Mouse (Mus musculus) G1E (cell line): ENCODE measurements around the gene Hist1h1b. TPM values are rescaled to one million over a fixed set of nuclear protein-coding genes. Genes with fewer than 3 reads are reported as not detected.
"Not testable (repeated sequence)": the region's sequence is repeated elsewhere in the genome, so short reads cannot be mapped to it uniquely, and the experiment has no call there.

ENCODE experiments used
- ATAC-seq: 2 replicates; pipeline ENCODE4 v1.8.0; 2016; ENCODE audit warnings: mild to moderate bottlenecking; ENCODE audit not compliant: insufficient number of reproducible peaks, poor library complexity, low FRiP score, severe bottlenecking; ENCODE audit errors: extremely low read depth
- DNase-seq: peaks from one replicate; pipeline ENCODE4 v3.0.0; 2012; ENCODE audit warnings: low spot score
- H3K27me3 ChIP-seq: 2 replicates; pipeline ENCODE4 v1.6.1; 2012; ENCODE audit warnings: mild to moderate bottlenecking, low read length, inconsistent platforms; ENCODE audit not compliant: insufficient read depth
- H3K36me3 ChIP-seq: replicated peaks from 2 replicates; pipeline ENCODE3; 2012; ENCODE audit warnings: mild to moderate bottlenecking, inconsistent platforms
- H3K4me1 ChIP-seq: 2 replicates; pipeline ENCODE4 v1.6.1; 2012; ENCODE audit warnings: low read depth, low read length, inconsistent platforms, mixed read lengths; ENCODE audit not compliant: insufficient read depth
- H3K4me3 ChIP-seq: 2 replicates; pipeline ENCODE4 v1.5.1; 2012; ENCODE audit warnings: low read depth, mild to moderate bottlenecking, inconsistent platforms, low read length, moderate library complexity, mixed read lengths
- H3K9me3 ChIP-seq: replicated peaks from 2 replicates; pipeline ENCODE4 v1.6.1; 2012; ENCODE audit warnings: inconsistent platforms
- CTCF ChIP-seq: IDR thresholded peaks from 2 replicates; pipeline ENCODE4 v1.5.1; 2012; ENCODE audit warnings: low read depth, low read length, inconsistent platforms, mixed read lengths
- GATA1 ChIP-seq: IDR thresholded peaks from 2 replicates; pipeline ENCODE4 v1.6.1; 2012; ENCODE audit warnings: borderline replicate concordance, low read length, inconsistent platforms, mixed read lengths
- GATA2 ChIP-seq: IDR thresholded peaks from 2 replicates; pipeline ENCODE4 v1.6.1; 2012; ENCODE audit warnings: low read depth, low read length, inconsistent platforms, borderline replicate concordance
- POLR2AphosphoS5 ChIP-seq: IDR thresholded peaks from 2 replicates; pipeline ENCODE4 v1.6.1; 2012; ENCODE audit warnings: low read depth, low read length, inconsistent platforms; ENCODE audit not compliant: insufficient replicate concordance
- TAL1 ChIP-seq: conservative IDR thresholded peaks from 2 replicates; pipeline ENCODE4 v1.6.1; 2012; ENCODE audit warnings: low read depth, low read length, inconsistent platforms, mixed read lengths
- polyA plus RNA-seq: library from polyadenylated mRNA; stranded (reverse); fragments of >175 nt; gene quantifications from 2 replicates; pipeline ENCODE4 v1.2.3, GENCODE M21; 2012
- total RNA-seq, 2 experiments: library from RNA; stranded (forward) in 1 of 2; stranded (reverse) in 1 of 2; fragments of 200-1000 nt in 1 of 2; fragments of >200 nt in 1 of 2; fragmentation: Nextera tagmentation in 1 of 2; gene quantifications; 2 replicates each; pipeline ENCODE4 v1.2.3; 2014 to 2017

Hist1h1b gene
- total and polyA plus RNA-seq, 3 experiments, result 2.9 to 1,171 (median 919) TPM

DNA sequence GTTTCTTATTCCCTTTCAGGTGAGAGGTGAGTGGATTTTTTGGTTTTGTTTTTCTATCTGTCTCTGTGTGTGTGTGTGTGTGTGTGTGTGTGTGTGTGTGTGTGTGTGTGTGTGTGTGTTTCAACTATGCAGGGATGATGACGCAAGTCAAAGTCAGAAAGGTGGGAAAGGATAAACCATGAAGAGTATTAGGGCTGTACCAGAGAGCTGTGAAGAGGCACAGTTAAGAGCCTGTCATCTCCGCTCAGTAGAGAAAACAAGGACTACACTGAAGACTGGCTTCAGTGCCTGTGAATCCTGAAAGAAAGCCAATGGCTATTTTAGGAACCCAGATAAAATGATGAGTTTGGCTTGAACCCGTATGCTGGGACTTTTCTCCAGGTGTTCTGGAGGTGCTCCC is 28.6 kb downstream of the Hist1h1b start:
- Histone ChIP-seq H3K9me3 (no peaks in the 10 kb centered on the region), H3K27me3 (no peaks in the 10 kb centered on the region), H3K4me3 (no peak overlapping the region), H3K36me3 (no peaks in the 10 kb centered on the region), H3K4me1 (peaks cover 37% of the 10 kb centered on the region)
- ATAC-seq (no peak), DNase-seq (no peak)
- no peak for TF ChIP-seq CTCF
- no peak for TF ChIP-seq POLR2AphosphoS5
- TF ChIP-seq TAL1, result no peak
- TF ChIP-seq GATA1, result no peak
- no peak for TF ChIP-seq GATA2

DNA sequence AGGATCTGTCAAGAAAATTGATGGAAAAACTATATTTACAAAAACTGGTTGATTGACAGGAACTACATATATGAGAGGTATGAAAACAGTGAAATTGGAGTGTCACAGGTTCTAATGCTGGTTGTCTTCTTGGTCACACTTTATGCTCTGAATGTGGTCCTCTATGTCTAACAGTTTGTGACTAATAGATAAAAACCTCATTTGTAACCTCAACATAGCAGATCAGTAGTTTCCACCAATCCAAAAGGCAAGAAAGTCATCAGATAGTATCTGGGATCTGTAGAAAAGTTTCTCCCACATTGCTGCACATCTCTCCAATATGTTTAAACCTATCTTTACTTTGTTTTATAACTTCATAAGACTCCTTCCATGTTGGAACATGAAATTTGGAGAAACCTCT is 29.0 kb downstream of the Hist1h1b start:
- Histone ChIP-seq H3K27me3 (no peaks in the 10 kb centered on the region), H3K4me1 (peaks cover 38% of the 10 kb centered on the region), H3K4me3 (no peak overlapping the region), H3K36me3 (no peaks in the 10 kb centered on the region), H3K9me3 (no peaks in the 10 kb centered on the region)
- DNase-seq (no peak), ATAC-seq (no peak)
- no peak for TF ChIP-seq CTCF
- TF ChIP-seq GATA2, result no peak
- TF ChIP-seq GATA1, result no peak
- TF ChIP-seq POLR2AphosphoS5, result no peak
- TF ChIP-seq TAL1, result no peak

DNA sequence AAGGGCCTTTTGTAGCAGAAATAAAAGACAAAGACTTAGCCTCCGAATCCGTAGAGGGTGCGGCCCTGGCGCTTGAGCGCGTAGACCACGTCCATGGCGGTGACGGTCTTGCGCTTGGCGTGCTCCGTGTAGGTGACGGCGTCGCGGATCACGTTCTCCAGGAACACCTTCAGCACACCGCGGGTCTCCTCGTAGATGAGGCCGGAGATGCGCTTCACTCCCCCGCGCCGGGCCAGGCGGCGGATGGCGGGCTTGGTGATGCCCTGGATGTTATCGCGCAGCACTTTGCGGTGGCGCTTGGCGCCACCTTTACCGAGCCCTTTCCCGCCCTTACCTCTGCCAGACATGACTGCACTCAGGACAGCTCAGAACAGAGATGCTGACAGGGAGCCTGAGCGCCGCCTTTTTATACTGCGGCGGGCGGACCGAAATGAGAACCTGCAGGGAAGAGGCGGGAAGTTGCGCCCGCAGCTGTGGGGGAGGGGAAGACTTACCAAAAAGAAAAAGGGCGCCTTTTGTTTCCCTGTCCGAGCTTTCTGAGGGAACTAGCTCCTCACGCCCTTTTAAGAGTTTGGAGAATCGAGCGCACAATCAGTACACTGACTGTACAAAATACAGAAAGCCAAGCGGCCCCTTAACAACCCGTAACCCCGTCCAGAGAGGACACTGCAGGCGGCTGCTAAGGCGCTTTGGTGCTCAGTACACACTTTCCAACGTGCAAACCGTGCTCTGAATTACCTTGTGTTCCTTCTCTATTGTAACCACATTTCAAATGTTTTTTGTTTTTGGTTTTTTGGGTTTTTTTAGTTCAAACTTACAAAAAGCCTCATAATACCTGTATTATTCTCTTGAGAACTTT is 30.0 kb downstream of the Hist1h1b start, which contains the start of gene Hist1h4k:
TSS of gene Hist1h4k (minus strand) at position 347 of the 859 bp plus-strand sequence.
- peak; percentile 89 for TF ChIP-seq POLR2AphosphoS5
- ATAC-seq (peak; percentile 41; the same call in 1 of the 2 replicates), DNase-seq (peak; percentile 25)
- peak within 1 kb of the TSS; percentile 68 for H3K4me3 ChIP-seq
- peaks cover 46% of the 10 kb centered on the region for H3K4me1 ChIP-seq
- not testable (repeated sequence) for H3K36me3 ChIP-seq, H3K27me3 ChIP-seq, H3K9me3 ChIP-seq

DNA sequence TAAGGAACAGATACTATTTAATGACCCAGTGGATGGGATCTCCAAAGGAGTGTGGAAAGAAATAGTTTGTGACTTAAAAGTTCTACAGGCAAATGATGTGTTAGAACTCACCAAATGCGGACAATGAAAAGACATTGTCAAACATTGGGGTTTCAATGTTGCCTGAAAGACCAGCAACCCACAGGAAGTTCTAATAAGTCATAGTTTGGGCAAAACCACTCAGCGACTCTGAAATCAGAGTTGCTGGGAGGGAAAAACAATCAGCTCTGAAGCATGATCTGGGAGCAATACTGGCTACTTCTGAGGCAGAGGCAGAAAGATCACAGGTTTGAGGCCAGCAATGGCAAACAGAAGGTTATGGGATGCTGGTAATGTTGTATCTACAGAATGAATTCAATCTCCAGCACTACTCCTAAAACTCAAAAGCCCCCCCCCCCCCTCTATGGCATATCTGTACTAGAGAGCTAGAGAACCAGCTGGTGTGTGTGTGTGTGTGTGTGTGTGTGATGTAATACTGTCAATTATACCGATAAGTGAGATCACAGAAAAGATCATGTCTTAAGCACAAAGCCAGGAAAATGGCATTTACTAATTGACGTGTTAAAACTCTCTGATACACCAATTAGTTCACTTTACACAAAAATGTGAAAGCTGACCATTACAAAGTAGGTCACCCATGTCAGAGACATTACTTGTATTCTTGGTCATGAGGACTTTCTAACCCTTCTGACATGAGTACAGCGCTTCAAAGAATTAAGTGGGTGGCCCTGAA is 30.9 kb downstream of the Hist1h1b start:
- Histone ChIP-seq H3K36me3 (no peaks in the 10 kb centered on the region), H3K9me3 (no peaks in the 10 kb centered on the region), H3K4me1 (peaks cover 49% of the 10 kb centered on the region), H3K27me3 (no peaks in the 10 kb centered on the region), H3K4me3 (peak overlapping the region; percentile 68)
- TF ChIP-seq GATA2, result no peak
- peak; percentile 97; the same call in 1 of the 2 replicates for TF ChIP-seq POLR2AphosphoS5
- TF ChIP-seq GATA1, result no peak
- no peak for ATAC-seq
- DNase-seq, result no peak

DNA sequence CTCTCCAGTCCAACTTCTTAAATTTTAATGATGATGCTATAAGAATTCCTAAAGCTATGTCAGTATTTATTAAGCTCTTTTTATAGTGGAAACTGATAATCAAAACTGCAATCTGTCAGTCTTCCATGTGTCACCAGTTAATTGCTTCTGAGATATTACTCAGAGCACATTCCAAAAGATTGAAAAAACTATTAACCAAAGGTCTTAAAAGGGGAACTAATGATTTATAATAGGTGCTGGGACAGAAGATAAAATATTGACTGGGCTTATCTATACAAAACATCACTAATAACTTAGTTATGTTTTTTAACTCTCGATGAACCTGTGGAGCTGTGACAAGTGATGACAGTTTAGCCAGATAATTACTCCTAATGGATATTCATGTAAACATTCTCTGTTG is 35.4 kb downstream of the Hist1h1b start:
- H3K36me3 ChIP-seq, result no peaks in the 10 kb centered on the region
- H3K4me3 ChIP-seq, result no peak overlapping the region
- ATAC-seq, result peak; percentile 68
- H3K4me1 ChIP-seq, result peaks cover 44% of the 10 kb centered on the region
- H3K27me3 ChIP-seq, result no peaks in the 10 kb centered on the region
- no peak for DNase-seq
- TF ChIP-seq TAL1 (peak; percentile 64), GATA2 (no peak)
- no peaks in the 10 kb centered on the region for H3K9me3 ChIP-seq

DNA sequence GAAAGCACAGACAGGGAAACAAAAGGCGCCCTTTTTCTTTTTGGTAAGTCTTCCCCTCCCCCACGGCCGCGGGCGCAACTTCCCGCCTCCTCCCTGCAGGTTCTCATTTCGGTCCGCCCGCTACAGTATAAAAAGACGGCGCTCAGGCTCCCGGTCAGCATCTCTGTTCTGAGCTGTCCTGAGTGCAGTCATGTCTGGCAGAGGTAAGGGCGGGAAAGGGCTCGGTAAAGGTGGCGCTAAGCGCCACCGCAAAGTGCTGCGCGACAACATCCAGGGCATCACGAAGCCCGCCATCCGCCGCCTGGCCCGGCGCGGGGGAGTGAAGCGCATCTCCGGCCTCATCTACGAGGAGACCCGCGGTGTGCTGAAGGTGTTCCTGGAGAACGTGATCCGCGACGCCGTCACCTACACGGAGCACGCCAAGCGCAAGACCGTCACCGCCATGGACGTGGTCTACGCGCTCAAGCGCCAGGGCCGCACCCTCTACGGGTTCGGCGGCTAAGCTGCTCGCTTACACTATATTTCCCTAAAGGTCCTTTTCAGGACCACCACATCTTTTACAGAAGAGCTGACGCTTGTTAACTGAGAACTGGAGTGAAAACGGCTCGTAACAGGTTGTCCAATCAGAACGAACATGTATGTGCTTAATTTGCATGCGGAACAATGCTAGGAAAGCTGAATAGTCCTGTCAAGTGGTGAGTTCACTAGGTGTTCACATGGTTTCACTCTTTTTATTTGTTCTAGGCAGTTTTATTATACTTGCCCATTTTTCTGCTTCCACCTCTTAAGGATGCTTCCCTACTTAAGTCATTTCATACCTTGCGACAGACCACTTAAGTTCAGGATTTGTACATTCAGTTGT is 45.3 kb downstream of the Hist1h1b start, which contains the start of gene Hist1h4j:
TSS of gene Hist1h4j (plus strand) at position 159 of the 862 bp plus-strand sequence.
- Histone ChIP-seq H3K4me3 (peak within 1 kb of the TSS; percentile 69), H3K4me1 (peaks cover 41% of the 10 kb centered on the region)
- not testable (repeated sequence) for H3K27me3 ChIP-seq, H3K9me3 ChIP-seq, H3K36me3 ChIP-seq, DNase-seq
- ATAC-seq, result peak; percentile 65
